Mouse (Mus musculus) brain, embryonic 14.5 days (tissue): ENCODE measurements around the gene Nt5dc2. TPM values are rescaled to one million over a fixed set of nuclear protein-coding genes. Genes with fewer than 3 reads are reported as not detected.

Experiments used
- DNase-seq: peaks from one replicate; pipeline ENCODE4 v3.0.0-alpha.2; 2011; ENCODE audit warnings: low read depth
- CTCF ChIP-seq: fragments of 200-500 bp; IDR thresholded peaks from 2 replicates; pipeline ENCODE4 v1.5.1; 2012; ENCODE audit warnings: inconsistent platforms, mild to moderate bottlenecking, moderate library complexity, borderline replicate concordance; ENCODE audit not compliant: insufficient read depth, insufficient read length; ENCODE audit errors: extremely low read depth
- POLR2A ChIP-seq: fragments of 200-500 bp; IDR thresholded peaks from 2 replicates; pipeline ENCODE4 v1.6.1; 2012; ENCODE audit warnings: mild to moderate bottlenecking, inconsistent platforms, borderline replicate concordance; ENCODE audit not compliant: poor library complexity, insufficient read depth, insufficient read length, severe bottlenecking; ENCODE audit errors: extremely low read depth
- polyA plus RNA-seq: library from polyadenylated mRNA; depleted of rRNA; stranded (reverse); fragments of >200 nt; gene quantifications from 2 replicates; pipeline ENCODE4 v1.2.3, GENCODE M21; 2012

Gene Nt5dc2
- polyA plus RNA-seq, 1 experiment = 369 TPM

- TF ChIP-seq CTCF (no peak), POLR2A (no peak)
These were observed 29.6 kb downstream of the Nt5dc2 start for GRCm38 (mm10) chr14:31160196-31161150.

GRCm38 (mm10) chr14:31161191-31161590, 30.3 kb downstream of the Nt5dc2 start:
- DNase-seq = no peak
- TF ChIP-seq CTCF = no peak
- TF ChIP-seq POLR2A = no peak

More at GRCm38 (mm10) chr14:31160196-31161150, 29.6 kb downstream of the Nt5dc2 start:
- DNase-seq = no peak

- TF ChIP-seq CTCF (no peak), POLR2A (no peak)
- no peak for DNase-seq
These were observed 30.8 kb downstream of the Nt5dc2 start for GRCm38 (mm10) chr14:31161638-31162037.

- peak; percentile 52 for DNase-seq
- TF ChIP-seq POLR2A = no peak
These were observed 33.2 kb downstream of the Nt5dc2 start for GRCm38 (mm10) chr14:31164067-31164466.

- DNase-seq = no peak
- TF ChIP-seq POLR2A (no peak), CTCF (no peak)
These were observed 34.2 kb downstream of the Nt5dc2 start for GRCm38 (mm10) chr14:31165010-31165409.

- TF ChIP-seq POLR2A (no peak), CTCF (no peak)
- DNase-seq = no peak
These were observed 34.6 kb downstream of the Nt5dc2 start for GRCm38 (mm10) chr14:31165458-31165857.

GRCm38 (mm10) chr14:31165991-31166630, 35.3 kb downstream of the Nt5dc2 start:
- TF ChIP-seq CTCF (no peak), POLR2A (no peak)
- peak; percentile 15 for DNase-seq

GRCm38 (mm10) chr14:31166827-31167226, 36.0 kb downstream of the Nt5dc2 start:
- no peak for TF ChIP-seq CTCF
- no peak for TF ChIP-seq POLR2A
- peak; percentile 52 for DNase-seq

- no peak for DNase-seq
- TF ChIP-seq CTCF (no peak), POLR2A (no peak)
These were observed 37.6 kb downstream of the Nt5dc2 start, which contains the start of gene Stab1 for GRCm38 (mm10) chr14:31168425-31168824. Gene Stab1 (minus strand): TSS chr14:31168641.

- DNase-seq = no peak
- TF ChIP-seq CTCF (no peak), POLR2A (no peak)
These were observed 38.7 kb downstream of the Nt5dc2 start for GRCm38 (mm10) chr14:31169508-31169907.

- peak; percentile 18 for DNase-seq
- no peak for TF ChIP-seq POLR2A
- TF ChIP-seq CTCF = no peak
These were observed 40.1 kb downstream of the Nt5dc2 start for GRCm38 (mm10) chr14:31170963-31171362.
